Mouse (Mus musculus) stomach, postnatal 0 days (tissue): ENCODE measurements around the gene Celf2. TPM values are rescaled to one million over a fixed set of nuclear protein-coding genes. Genes with fewer than 3 reads are reported as not detected.

ENCODE experiments used
- ATAC-seq: fragments of 200-750 bp; cut with Nextera tagmentation; 2 replicates; pipeline ENCODE4 v1.8.0; 2017; ENCODE audit not compliant: low FRiP score, low TSS enrichment
- DNase-seq: peaks from one replicate; pipeline ENCODE4 v3.0.0-alpha.2; 2016; ENCODE audit warnings: low spot score
- H3K27ac ChIP-seq: fragments of 300-500 bp; sonication (generic); replicated peaks from 2 replicates; pipeline ENCODE4 v1.5.1; 2014; ENCODE audit warnings: mild to moderate bottlenecking, control low read depth
- H3K27me3 ChIP-seq: fragments of 300-500 bp; sonication (generic); 2 replicates; pipeline ENCODE4 v1.6.1; 2014; ENCODE audit warnings: low read length; ENCODE audit not compliant: control insufficient read depth, insufficient read depth
- H3K36me3 ChIP-seq: fragments of 300-500 bp; sonication (generic); 2 replicates; pipeline ENCODE4 v1.6.1; 2014; ENCODE audit warnings: low read length, mixed read lengths; ENCODE audit not compliant: control insufficient read depth, insufficient read depth
- H3K4me1 ChIP-seq: fragments of 300-500 bp; sonication (generic); replicated peaks from 2 replicates; pipeline ENCODE4 v1.6.1; 2014; ENCODE audit warnings: antibody characterized with exemption; ENCODE audit not compliant: control insufficient read depth, insufficient read depth
- H3K4me2 ChIP-seq: fragments of 300-500 bp; sonication (generic); replicated peaks from 2 replicates; pipeline ENCODE4 v1.6.1; 2014; ENCODE audit warnings: low read depth, mild to moderate bottlenecking, control low read depth, moderate library complexity
- H3K4me3 ChIP-seq: fragments of 300-500 bp; sonication (generic); 2 replicates; pipeline ENCODE4 v1.5.1; 2014; ENCODE audit warnings: low read depth, low read length, control low read depth
- H3K9ac ChIP-seq: fragments of 300-500 bp; sonication (generic); 2 replicates; pipeline ENCODE4 v1.6.1; 2014; ENCODE audit warnings: mild to moderate bottlenecking, low read length, control low read depth, mixed read lengths
- H3K9me3 ChIP-seq: fragments of 300-500 bp; sonication (generic); 2 replicates; pipeline ENCODE4 v1.6.1; 2016; ENCODE audit warnings: low read length; ENCODE audit not compliant: control insufficient read depth
- CTCF ChIP-seq: IDR thresholded peaks from 2 replicates; pipeline ENCODE4 v1.5.1; 2016; ENCODE audit warnings: antibody characterized with exemption, low read depth, mild to moderate bottlenecking, moderate library complexity
- EP300 ChIP-seq: optimal IDR thresholded peaks from 2 replicates; pipeline ENCODE3; 2016; ENCODE audit warnings: antibody characterized with exemption
- WGBS: fragments of 180-500 bp; shearing (Covaris S2); extraction: QIAGEN DNeasy Blood & Tissue Kit; methylation state at CpG from one replicate; pipeline ENCODE4 v1.1.7; 2014; 5-methylcytosine and 5-hydroxymethylcytosine counted together
- polyA plus RNA-seq: library from polyadenylated mRNA; unstranded; fragments of >200 nt; fragmentation: Nextera tagmentation; extraction: Ambion mirVana; gene quantifications from 2 replicates; pipeline ENCODE4 v1.2.1, GENCODE M21; 2015

Celf2 gene
- polyA plus RNA-seq, 1 experiment from 2014 or later, result 23.4 TPM

DNA sequence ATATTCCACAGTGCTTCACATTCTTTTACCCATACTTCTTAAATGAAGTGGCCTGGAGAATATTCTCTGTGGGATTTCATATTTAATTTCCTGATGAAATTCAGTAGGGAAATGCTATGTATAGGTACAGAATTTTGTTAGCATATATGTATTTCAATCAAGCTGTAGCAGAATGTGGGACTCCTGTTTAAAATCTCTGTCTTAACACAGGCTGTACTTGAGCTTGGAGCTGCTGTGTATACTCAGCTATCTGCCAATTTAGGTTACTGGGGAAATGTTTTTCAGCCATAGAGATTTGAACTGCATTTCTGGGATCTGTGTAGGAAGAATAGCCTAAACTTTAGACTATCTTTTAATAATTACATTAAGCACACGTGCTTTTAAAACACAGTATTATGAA lies 330.2 kb downstream of the Celf2 start:
- H3K9me3 ChIP-seq, result no peaks in the 10 kb centered on the region
- no peak overlapping the region for H3K4me2 ChIP-seq
- H3K36me3 ChIP-seq, result no peaks in the 10 kb centered on the region
- no peak overlapping the region for H3K27ac ChIP-seq
- no peak for DNase-seq
- no peak overlapping the region for H3K9ac ChIP-seq
- H3K4me1 ChIP-seq, result no peaks in the 10 kb centered on the region
- H3K4me3 ChIP-seq, result no peak overlapping the region
- TF ChIP-seq EP300 (no peak), CTCF (no peak)
- ATAC-seq, result no peak
- WGBS, result 63% methylated on average over 1 of the region's 1 CpGs
- H3K27me3 ChIP-seq, result no peaks in the 10 kb centered on the region

DNA sequence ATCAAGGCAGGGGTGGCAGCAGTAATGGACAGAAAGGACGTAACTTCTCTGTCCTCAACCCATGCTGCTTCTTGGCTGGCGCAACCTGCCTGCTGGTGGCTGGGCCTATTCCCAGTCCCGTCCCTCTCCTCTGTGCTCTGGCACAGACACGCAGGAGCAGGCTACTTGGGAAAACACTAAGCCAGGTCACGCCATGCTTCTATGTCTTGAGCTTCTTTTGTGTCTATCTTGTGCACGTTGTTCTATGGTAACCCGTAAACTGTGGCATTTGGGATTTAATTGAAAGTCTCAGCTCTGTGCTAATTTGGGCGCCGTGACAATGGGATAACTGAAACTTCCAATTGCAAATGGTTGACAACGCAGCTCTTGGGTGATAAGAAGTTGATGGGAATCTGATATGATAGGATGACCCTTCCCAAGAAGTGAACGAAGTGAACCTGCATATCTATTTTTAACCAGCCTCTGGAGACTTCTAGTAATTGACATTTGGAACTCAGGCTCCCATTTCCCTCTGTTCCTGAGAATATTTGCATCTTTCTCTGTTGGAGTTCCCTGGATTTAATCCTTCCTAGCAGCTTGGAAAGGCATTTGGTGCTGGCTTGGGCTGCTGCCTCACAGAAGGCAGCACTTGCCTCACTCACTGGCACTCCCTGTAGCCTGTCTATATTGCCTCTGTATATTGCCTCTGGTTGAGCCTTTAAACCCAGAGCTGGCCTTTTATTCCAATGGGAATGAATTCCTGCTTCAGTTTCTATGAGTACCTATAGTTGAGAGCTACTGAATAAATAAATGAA lies 335.9 kb downstream of the Celf2 start:
- Histone ChIP-seq H3K4me1 (no peaks in the 10 kb centered on the region), H3K27me3 (no peaks in the 10 kb centered on the region), H3K36me3 (no peaks in the 10 kb centered on the region), H3K4me3 (no peak overlapping the region), H3K9me3 (no peaks in the 10 kb centered on the region), H3K9ac (no peak overlapping the region), H3K4me2 (no peak overlapping the region), H3K27ac (no peak overlapping the region)
- no peak for TF ChIP-seq CTCF
- no peak for TF ChIP-seq EP300
- DNase-seq, result no peak
- no peak for ATAC-seq
- 87% methylated on average over 11 of the region's 11 CpGs for WGBS

GRCm38 (mm10) chr2:7171087-7171696 lies 338.2 kb downstream of the Celf2 start:
- WGBS, result 77% methylated on average over 8 of the region's 8 CpGs
- TF ChIP-seq CTCF (no peak), EP300 (no peak)
- DNase-seq, result no peak

DNA sequence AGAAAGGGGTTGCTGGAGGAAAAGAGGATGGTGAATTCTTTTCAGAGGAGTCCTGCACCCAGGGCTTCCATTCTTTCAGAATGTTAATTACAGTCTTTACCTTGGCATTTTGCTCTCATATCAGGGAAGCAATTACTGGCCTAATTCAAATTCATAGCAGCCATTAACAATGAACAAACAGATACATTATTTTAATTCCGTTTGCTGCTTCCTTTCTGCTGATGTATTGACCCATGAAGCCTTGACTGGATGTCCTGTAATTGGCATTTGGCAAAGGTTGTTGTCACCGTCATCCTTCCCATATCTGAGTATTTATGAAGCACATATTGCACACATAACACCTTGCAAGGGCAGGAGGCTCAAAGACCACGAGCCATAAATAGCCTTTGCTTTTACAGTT lies 343.6 kb downstream of the Celf2 start:
- no peaks in the 10 kb centered on the region for H3K4me1 ChIP-seq
- H3K9ac ChIP-seq, result no peak overlapping the region
- 78% methylated on average over 3 of the region's 3 CpGs for WGBS
- ATAC-seq (no peak), DNase-seq (no peak)
- H3K9me3 ChIP-seq, result no peaks in the 10 kb centered on the region
- no peak overlapping the region for H3K4me2 ChIP-seq
- H3K27ac ChIP-seq, result no peak overlapping the region
- TF ChIP-seq EP300 (no peak), CTCF (no peak)
- H3K4me3 ChIP-seq, result no peak overlapping the region
- no peaks in the 10 kb centered on the region for H3K36me3 ChIP-seq
- no peaks in the 10 kb centered on the region for H3K27me3 ChIP-seq

More at GRCm38 (mm10) chr2:7171087-7171696, 338.2 kb downstream of the Celf2 start:
- Histone ChIP-seq H3K36me3 (no peaks in the 10 kb centered on the region), H3K9ac (no peak overlapping the region), H3K27ac (no peak overlapping the region), H3K9me3 (no peaks in the 10 kb centered on the region), H3K4me2 (no peak overlapping the region), H3K4me3 (no peak overlapping the region), H3K27me3 (no peaks in the 10 kb centered on the region), H3K4me1 (no peaks in the 10 kb centered on the region)
- no peak for ATAC-seq

GRCm38 (mm10) chr2:7160108-7160507 lies 349.3 kb downstream of the Celf2 start:
- H3K27ac ChIP-seq, result no peak overlapping the region
- ATAC-seq (peak; percentile 97), DNase-seq (peak; percentile 70)
- H3K36me3 ChIP-seq, result no peaks in the 10 kb centered on the region
- H3K9me3 ChIP-seq, result no peaks in the 10 kb centered on the region
- WGBS, result 56% methylated on average over 6 of the region's 6 CpGs
- no peaks in the 10 kb centered on the region for H3K27me3 ChIP-seq
- no peak overlapping the region for H3K4me3 ChIP-seq
- H3K4me2 ChIP-seq, result no peak overlapping the region
- no peak overlapping the region for H3K9ac ChIP-seq
- TF ChIP-seq CTCF (no peak), EP300 (no peak)
- no peaks in the 10 kb centered on the region for H3K4me1 ChIP-seq

DNA sequence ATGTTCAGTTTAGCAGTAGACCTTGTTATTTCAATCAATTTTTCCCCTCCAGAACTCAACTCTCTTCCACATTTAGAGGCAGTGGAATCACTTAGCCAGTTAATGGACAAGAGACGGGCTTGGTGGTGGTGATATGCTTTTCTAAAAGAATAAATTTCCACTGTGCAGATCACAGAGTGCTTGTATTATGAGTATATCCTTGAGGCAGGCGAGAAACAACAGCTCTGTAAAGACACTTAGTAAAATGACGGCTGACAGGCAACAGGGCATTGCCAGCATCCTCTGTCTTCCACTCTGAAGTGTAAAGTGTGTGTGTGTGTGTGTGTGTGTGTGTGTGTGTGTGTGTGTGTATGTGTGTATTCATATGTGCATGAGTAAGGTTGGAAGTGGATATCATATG lies 362.1 kb downstream of the Celf2 start:
- Histone ChIP-seq H3K9me3 (no peaks in the 10 kb centered on the region), H3K27ac (no peak overlapping the region), H3K9ac (no peak overlapping the region), H3K4me1 (no peaks in the 10 kb centered on the region), H3K36me3 (no peaks in the 10 kb centered on the region), H3K4me3 (no peak overlapping the region), H3K4me2 (no peak overlapping the region), H3K27me3 (no peaks in the 10 kb centered on the region)
- 83% methylated on average over 3 of the region's 3 CpGs for WGBS
- ATAC-seq (no peak), DNase-seq (no peak)
- TF ChIP-seq CTCF, result no peak
- TF ChIP-seq EP300, result no peak
